Mouse (Mus musculus) layer of hippocampus, postnatal 36 days (tissue): ENCODE data around the gene Tanc1. TPM values are rescaled to one million over a fixed set of nuclear protein-coding genes. Genes with fewer than 3 reads are reported as not detected.
"Not testable (repeated sequence)": the region's sequence is repeated elsewhere in the genome, so short reads cannot be mapped to it uniquely, and the experiment has no call there.

Source experiments
- DNase-seq, 2 experiments: peaks; one replicate each; pipeline ENCODE4 v3.0.0; 2022
- total RNA-seq, 2 experiments: library from RNA; stranded (reverse); gene quantifications; 2 replicates each; pipeline ENCODE4 v1.2.3; 2021

Gene Tanc1
- total RNA-seq, result 100 to 1,000 TPM; 107 to 119 TPM

DNA sequence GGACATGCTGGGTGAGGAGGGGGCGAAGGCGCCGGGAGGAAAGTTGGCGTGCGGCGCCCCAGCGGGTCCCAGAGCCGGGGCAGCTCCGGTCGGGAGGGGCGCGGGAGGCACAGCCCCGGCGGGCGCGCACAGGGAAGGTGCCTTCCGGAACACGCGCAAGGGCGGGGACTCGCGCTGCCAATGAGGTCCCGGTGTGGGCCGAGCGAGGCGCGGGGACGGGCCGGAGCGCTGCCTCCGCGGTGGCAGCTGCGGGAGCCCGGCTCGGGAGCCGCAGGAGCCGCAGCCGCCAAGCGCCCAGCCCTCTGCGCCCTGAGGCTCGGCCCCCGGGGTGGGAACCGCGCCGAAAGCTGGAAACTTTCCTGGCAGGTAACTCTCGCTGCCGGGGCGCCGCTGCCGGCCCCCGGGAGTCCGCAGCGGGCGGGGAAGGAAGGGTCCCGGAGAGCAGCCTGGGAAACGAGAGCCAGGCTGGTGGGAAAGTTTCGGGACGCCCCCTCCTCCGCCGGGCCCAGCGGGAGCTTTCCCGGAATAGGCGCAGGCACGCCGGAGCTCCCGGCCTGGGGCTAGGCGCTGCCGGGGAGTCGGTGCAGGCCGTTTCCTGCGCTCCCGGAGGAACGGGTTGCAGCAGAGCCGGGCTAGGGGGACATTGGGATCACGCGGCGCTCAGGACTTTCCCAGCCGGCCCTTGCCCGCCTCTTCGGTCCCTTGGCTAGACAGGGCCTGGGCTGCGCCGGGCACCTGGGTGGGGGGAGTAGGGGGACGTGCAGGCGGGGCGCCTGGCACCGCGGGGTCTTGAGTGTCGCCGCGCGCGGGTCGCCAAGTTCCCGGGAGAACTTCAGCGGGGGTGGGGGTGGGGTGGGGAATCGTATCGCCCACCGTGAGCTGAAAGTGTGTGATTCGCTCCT, at the start of gene Tanc1:
Tanc1 (plus strand) TSS at position 212 of the 902 bp plus-strand sequence.
- DNase-seq, result peak; percentile 86 to 87

DNA sequence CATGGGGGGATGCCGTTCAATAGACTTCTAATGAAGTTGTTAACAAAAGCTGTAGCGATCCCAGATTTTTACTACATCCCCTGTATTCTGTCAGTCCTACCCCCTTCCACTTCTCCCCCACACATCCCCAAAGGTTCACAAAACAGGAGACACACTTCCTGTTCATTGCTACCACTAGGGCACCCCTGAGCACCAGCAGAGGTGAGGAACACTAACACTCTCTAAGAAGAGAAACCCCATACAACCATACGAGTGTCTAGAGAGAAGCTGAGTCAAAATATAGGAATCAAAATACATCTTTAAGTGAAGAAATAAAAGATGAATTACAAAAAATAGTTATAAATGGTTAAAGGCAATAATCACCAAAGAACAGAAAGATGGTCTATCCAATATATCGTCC, 49.6 kb upstream of the Tanc1 start:
- DNase-seq, result no peak

DNA sequence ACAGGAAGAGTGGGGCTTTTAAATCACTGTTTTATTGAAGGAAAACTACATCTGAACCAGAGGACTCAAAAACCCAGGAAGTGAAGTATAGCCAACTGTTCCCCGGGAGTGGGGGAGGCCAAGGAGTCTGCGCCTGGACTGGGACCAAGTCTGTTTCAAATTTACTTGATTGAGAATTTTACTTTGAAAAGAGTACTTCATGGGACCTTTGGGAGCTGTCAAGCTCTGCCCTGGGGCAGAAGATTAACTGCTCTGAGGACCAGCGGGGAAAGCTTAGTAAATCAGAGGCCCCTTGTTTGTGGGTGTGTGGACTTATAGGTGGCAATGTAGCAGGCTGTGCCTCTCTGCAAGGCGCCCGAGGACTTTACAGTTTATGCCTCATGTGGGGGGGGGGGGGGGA, 49.1 kb upstream of the Tanc1 start:
- no peak for DNase-seq

GRCm38 (mm10) chr2:59564029-59564611, 47.7 kb upstream of the Tanc1 start:
- DNase-seq, result not testable (repeated sequence)

- no peak for DNase-seq
These were observed 46.9 kb upstream of the Tanc1 start for GRCm38 (mm10) chr2:59564947-59565346.

- DNase-seq, result no peak
These were observed 30.9 kb upstream of the Tanc1 start for GRCm38 (mm10) chr2:59580939-59581338.

- DNase-seq, result peak in 1 of 2 experiments; percentile 7
These were observed 27.9 kb upstream of the Tanc1 start for GRCm38 (mm10) chr2:59583961-59584360.

DNA sequence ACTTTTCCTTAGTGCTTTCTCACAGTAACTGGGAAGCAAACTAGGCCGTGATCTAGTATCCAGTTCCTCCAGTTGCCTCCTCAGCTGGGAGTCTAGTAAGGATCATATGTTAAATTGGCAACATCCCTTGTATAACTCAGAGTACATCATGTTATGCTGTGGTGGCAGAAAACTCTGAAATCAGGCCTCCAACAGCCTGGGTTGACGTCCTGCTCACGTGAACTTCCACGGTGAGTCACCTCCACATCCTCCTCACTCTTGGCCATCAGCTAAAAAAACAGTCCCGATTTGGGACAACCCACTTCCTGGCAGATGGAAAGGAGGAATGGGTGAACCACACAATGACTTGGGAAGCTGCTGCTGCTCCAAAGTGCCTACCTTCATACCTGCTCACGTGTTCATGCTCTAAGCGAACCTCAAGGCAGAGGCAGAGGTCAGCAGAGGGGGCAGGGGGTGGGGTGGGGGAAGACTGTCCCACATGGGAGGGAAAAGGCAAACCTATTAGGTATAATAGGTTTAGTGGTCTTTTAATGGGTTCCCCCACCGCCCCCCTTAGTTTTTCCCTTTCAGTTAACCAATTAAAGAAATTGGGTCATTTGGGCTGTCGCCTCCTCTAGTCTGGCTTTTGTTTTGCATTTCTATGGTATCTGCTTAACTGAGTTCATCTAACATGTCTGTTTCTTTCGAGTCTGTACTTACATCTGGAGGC, 24.3 kb upstream of the Tanc1 start:
- no peak for DNase-seq

DNA sequence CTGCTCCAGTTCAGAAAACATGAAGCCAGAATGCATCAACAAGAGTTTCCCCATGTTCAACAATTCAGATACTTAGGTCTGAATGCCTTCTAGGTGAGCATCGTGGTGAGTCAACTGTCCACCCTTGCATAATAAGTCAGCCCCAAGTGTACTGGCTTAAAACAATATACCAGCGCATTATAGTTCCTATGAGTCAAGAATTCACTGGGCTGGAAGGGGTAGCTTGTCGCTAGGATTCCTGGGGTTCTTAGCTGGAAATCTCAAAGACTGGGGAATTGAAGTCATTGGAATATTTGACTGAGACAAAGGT, 23.8 kb upstream of the Tanc1 start:
- DNase-seq, result no peak

- DNase-seq, result no peak
These were observed 18.4 kb upstream of the Tanc1 start for GRCm38 (mm10) chr2:59593341-59593902.

DNA sequence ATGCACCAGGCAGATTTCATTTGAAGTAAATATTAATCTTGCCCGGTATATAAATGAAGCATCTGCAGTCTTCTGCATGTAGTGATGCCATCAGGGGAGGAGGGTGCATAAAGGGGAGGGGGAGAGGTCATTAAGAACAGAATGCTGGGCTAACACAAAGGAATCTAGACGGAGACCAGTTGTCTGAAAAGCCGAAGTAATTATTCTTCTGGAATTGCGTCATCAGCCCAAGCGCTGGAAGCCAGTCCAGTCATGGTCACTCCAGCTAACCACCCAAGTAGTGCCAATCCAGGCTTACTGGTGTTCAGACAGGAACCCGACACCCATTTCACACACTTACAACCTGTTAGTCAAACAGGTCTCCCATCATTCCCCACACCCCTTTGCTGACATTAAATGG, 17.7 kb upstream of the Tanc1 start:
- no peak for DNase-seq

DNA sequence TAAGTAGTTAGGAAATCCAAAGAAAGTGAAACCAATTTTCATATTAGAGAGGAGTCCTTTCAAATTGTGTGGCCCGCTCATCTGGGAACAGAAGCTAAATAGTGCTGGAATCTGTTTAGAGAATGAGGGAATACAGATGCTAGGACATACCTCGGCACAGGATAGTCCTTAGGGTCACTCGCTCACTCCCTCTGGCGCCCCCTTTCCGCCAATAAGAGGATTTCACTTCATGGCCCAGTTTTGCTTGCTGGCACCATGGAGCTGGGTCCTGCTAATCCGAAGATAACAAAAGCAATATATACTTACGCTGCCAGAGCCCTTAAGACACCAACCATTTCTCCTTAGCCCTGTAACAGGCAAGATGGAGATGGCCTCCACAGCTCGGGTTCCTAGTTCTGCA, 15.3 kb upstream of the Tanc1 start:
- DNase-seq, result no peak

- no peak for DNase-seq
These were observed 13.6 kb upstream of the Tanc1 start for GRCm38 (mm10) chr2:59598286-59598685.

GRCm38 (mm10) chr2:59598894-59599293, 12.9 kb upstream of the Tanc1 start:
- no peak for DNase-seq

- no peak for DNase-seq
These were observed 12.3 kb upstream of the Tanc1 start for GRCm38 (mm10) chr2:59599338-59600111.

GRCm38 (mm10) chr2:59600123-59600840, 11.6 kb upstream of the Tanc1 start:
- no peak for DNase-seq

- DNase-seq, result no peak
These were observed 10.9 kb upstream of the Tanc1 start for GRCm38 (mm10) chr2:59600980-59601379.

DNA sequence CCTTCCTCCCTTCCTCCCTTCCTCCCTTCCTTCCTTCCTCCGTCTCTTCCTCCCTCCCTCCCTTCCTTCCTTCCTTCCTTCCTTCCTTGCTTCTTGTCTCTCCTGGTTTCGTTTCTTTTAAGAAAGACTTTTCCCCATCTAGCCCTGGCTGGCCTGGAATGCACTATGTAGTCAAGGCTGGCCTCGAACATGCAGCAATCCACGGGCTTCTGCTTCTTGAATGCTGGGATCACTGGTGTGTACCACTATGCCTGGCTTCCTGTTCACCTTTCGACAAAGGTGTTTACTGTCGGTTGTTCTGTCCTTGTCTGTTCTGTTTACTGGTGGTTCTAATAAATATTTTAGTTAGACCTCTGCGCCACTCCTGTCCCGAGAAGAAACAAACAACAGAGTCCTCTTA, 10.4 kb upstream of the Tanc1 start:
- no peak for DNase-seq

- no peak for DNase-seq
These were observed 2.9 kb upstream of the Tanc1 start for GRCm38 (mm10) chr2:59608958-59609357.

- no peak for DNase-seq
These were observed 529 bp upstream of the Tanc1 start for GRCm38 (mm10) chr2:59611216-59611810.
